Mouse (Mus musculus): ENCODE measurements around the gene Reg4. TPM values are rescaled to one million over a fixed set of nuclear protein-coding genes. Genes with fewer than 3 reads are reported as not detected.

The Reg4 gene
- total and polyA plus RNA-seq, 3 experiments = not detected

Other genes with a start within 250 kb of the Reg4 start
- gene Notch2, start 208.6 kb upstream of the Reg4 start, total RNA-seq (2012; rRNA removed) = 9.5 and 11.3 TPM in 2 replicates
- 2.8 and 3.3 TPM in 2 replicates for gene Notch2, start 208.6 kb upstream of the Reg4 start, total RNA-seq (2014; rRNA removed)
- 8.6 and 11.1 TPM in 2 replicates for gene Notch2, start 208.6 kb upstream of the Reg4 start, polyA plus RNA-seq (2012; ENCODE audit: insufficient read length, low read depth)
- gene Adam30, start 61.5 kb upstream of the Reg4 start, total RNA-seq (2012; rRNA removed) = not detected in 2 replicates
- not detected in 2 replicates for gene Adam30, start 61.5 kb upstream of the Reg4 start, total RNA-seq (2014; rRNA removed)
- not detected in 2 replicates for gene Adam30, start 61.5 kb upstream of the Reg4 start, polyA plus RNA-seq (2012; ENCODE audit: insufficient read length, low read depth)
- gene Hmgcs2, start 58.3 kb downstream of the Reg4 start, total RNA-seq (2012; rRNA removed) = not detected in 2 replicates
- not detected in 2 replicates for gene Hmgcs2, start 58.3 kb downstream of the Reg4 start, total RNA-seq (2014; rRNA removed)
- gene Hmgcs2, start 58.3 kb downstream of the Reg4 start, polyA plus RNA-seq (2012; ENCODE audit: insufficient read length, low read depth) = not detected in 2 replicates
- 500 and 631 TPM in 2 replicates for gene Phgdh, start 117.8 kb downstream of the Reg4 start, total RNA-seq (2012; rRNA removed)
- gene Phgdh, start 117.8 kb downstream of the Reg4 start, total RNA-seq (2014; rRNA removed) = 540 and 587 TPM in 2 replicates
- 543 and 677 TPM in 2 replicates for gene Phgdh, start 117.8 kb downstream of the Reg4 start, polyA plus RNA-seq (2012; ENCODE audit: insufficient read length, low read depth)
- 0.04 TPM in 1 of 2 replicates, not detected in the other for gene Zfp697, start 160.3 kb downstream of the Reg4 start, total RNA-seq (2012; rRNA removed)
- gene Zfp697, start 160.3 kb downstream of the Reg4 start, total RNA-seq (2014; rRNA removed) = not detected in 2 replicates
- gene Zfp697, start 160.3 kb downstream of the Reg4 start, polyA plus RNA-seq (2012; ENCODE audit: insufficient read length, low read depth) = not detected in 2 replicates
- gene Gm4450, start 235.0 kb downstream of the Reg4 start, total RNA-seq (2012; rRNA removed) = not detected in 2 replicates
- gene Gm4450, start 235.0 kb downstream of the Reg4 start, total RNA-seq (2014; rRNA removed) = not detected in 2 replicates
- not detected in 2 replicates for gene Gm4450, start 235.0 kb downstream of the Reg4 start, polyA plus RNA-seq (2012; ENCODE audit: insufficient read length, low read depth)

Data from CH12.LX (cell line).